Mouse (Mus musculus) forebrain, embryonic 11.5 days (tissue): ENCODE results near the gene Phyhipl. TPM values are rescaled to one million over a fixed set of nuclear protein-coding genes. Genes with fewer than 3 reads are reported as not detected.

ENCODE experiments used
- ATAC-seq: fragments of 200-750 bp; cut with Nextera tagmentation; replicated peaks from 2 replicates; pipeline ENCODE4 v1.8.0; 2017; ENCODE audit warnings: moderate TSS enrichment; ENCODE audit not compliant: low FRiP score
- DNase-seq: peaks from one replicate; pipeline ENCODE4 v3.0.0-alpha.2; 2017; ENCODE audit warnings: low spot score
- H3K27ac ChIP-seq: fragments of 300-500 bp; sonication (generic); 2 replicates; pipeline ENCODE4 v1.5.1; 2014; ENCODE audit warnings: low read depth, low read length
- H3K27me3 ChIP-seq: fragments of 300-500 bp; sonication (generic); 2 replicates; pipeline ENCODE4 v1.6.1; 2014; ENCODE audit warnings: mild to moderate bottlenecking, low read length, mixed read lengths; ENCODE audit not compliant: control insufficient read depth, insufficient read depth
- H3K36me3 ChIP-seq: fragments of 300-500 bp; sonication (generic); 2 replicates; pipeline ENCODE4 v1.6.1; 2014; ENCODE audit warnings: mild to moderate bottlenecking, low read length, moderate library complexity, mixed read lengths; ENCODE audit not compliant: control insufficient read depth, insufficient read depth
- H3K4me1 ChIP-seq: fragments of 300-500 bp; sonication (generic); replicated peaks from 2 replicates; pipeline ENCODE4 v1.6.1; 2014; ENCODE audit warnings: low read length, mixed read lengths; ENCODE audit not compliant: control insufficient read depth, insufficient read depth
- H3K4me2 ChIP-seq: fragments of 300-500 bp; sonication (generic); 2 replicates; pipeline ENCODE4 v1.6.1; 2014; ENCODE audit warnings: low read depth, mild to moderate bottlenecking, low read length, moderate library complexity, mixed read lengths; ENCODE audit not compliant: severe bottlenecking
- H3K4me3 ChIP-seq: fragments of 300-500 bp; sonication (generic); 2 replicates; pipeline ENCODE4 v1.5.1; 2014; ENCODE audit warnings: low read depth, low read length
- H3K9ac ChIP-seq: fragments of 300-500 bp; sonication (generic); 2 replicates; pipeline ENCODE4 v1.6.1; 2014; ENCODE audit warnings: low read length
- H3K9me3 ChIP-seq: fragments of 300-500 bp; sonication (generic); 2 replicates; pipeline ENCODE4 v1.6.1; 2016; ENCODE audit warnings: low read length, mixed read lengths; ENCODE audit not compliant: control insufficient read depth
- WGBS: fragments of 180-500 bp; shearing (Covaris S2); extraction: QIAGEN DNeasy Blood & Tissue Kit; methylation state at CpG from one replicate; pipeline ENCODE4 v1.1.7; 2014; 5-methylcytosine and 5-hydroxymethylcytosine counted together
- polyA plus RNA-seq: library from polyadenylated mRNA; unstranded; fragments of >200 nt; fragmentation: Nextera tagmentation; extraction: Ambion mirVana; gene quantifications from 2 replicates; pipeline ENCODE4 v1.2.1, GENCODE M21; 2014

Phyhipl gene
- polyA plus RNA-seq, 1 experiment from 2014 or later, result 34.5 TPM

- Histone ChIP-seq H3K36me3 (no peaks in the 10 kb centered on the region), H3K9me3 (no peaks in the 10 kb centered on the region), H3K27ac (no peak overlapping the region), H3K4me1 (no peaks in the 10 kb centered on the region), H3K4me2 (no peak overlapping the region), H3K4me3 (no peak overlapping the region), H3K27me3 (no peaks in the 10 kb centered on the region), H3K9ac (no peak overlapping the region)
- 96% methylated on average over 1 of the region's 1 CpGs for WGBS
- ATAC-seq (no peak), DNase-seq (no peak)
Measured at GRCm38 (mm10) chr10:70611633-70612032, 44.1 kb downstream of the Phyhipl start.

DNA sequence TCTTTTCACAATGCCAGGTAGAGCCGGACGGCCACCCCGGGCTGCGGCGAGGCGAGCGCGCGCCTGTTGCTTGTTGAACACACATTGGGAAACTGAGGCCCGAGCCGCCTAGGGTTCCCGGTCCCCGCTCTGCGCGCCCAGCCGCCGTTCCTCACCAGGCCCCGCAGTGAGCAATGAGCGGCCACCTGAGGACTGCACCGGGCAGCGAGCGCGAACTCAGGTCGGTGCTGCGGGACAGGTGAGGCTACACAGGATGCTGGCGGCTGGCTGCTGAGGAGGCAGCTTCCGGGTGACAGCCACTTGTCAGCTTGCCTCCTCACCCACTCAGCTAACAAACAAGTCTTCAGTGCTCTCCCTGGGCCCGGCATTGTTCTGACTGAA lies 55.9 kb downstream of the Phyhipl start:
- Histone ChIP-seq H3K9me3 (no peaks in the 10 kb centered on the region), H3K9ac (peak overlapping the region; percentile 75), H3K36me3 (no peaks in the 10 kb centered on the region), H3K4me3 (peak overlapping the region; percentile 68), H3K4me1 (0 out of 2 replicates have a peak, but pooled peaks cover 2% of the 10 kb centered on the region), H3K27me3 (no peaks in the 10 kb centered on the region), H3K4me2 (peak overlapping the region; percentile 87), H3K27ac (no peak overlapping the region)
- ATAC-seq (no peak), DNase-seq (no peak)
- under 1% methylated on average over 28 of the region's 28 CpGs for WGBS

DNA sequence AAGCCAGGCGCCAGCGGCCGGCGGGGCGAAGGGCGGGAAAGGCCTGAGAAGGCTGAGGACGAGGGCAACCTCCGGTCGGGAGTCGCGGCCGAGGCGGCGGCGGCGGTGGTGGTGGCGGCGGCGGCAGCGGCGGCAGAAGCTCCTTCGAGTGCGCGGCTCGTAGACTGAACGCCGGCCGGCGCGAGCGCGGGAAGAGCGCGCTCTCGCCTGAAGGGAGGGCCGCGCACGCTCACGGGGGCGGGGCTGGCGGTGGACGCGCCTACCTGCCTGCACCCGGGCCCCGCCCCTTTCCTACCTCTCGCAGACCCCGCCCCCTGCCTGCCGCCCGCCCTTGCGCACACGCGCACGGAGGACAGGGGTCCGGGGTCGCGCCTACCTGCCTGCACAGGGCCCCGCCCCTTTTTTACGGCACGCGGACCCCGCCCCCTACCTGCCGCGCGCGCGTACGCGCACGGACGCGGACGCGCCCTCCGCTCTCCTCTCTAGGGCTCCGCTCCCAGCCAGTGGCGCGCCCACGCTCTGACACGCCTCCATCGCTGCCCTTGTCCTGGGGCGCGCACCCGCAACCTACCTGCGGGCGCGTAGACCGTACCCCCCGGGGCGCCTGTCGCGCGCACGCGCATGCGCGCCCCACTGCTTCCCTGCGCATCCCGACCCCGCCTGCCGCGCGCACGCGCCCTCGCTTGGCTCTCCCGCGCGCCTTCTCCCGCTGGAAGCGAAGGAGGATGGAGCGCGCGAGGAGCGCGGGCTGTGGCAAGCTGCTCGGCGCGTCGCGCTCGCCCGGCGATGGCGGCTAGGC lies 56.4 kb downstream of the Phyhipl start:
- Histone ChIP-seq H3K4me1 (0 out of 2 replicates have a peak, but pooled peaks cover 2% of the 10 kb centered on the region), H3K36me3 (no peaks in the 10 kb centered on the region), H3K27me3 (no peaks in the 10 kb centered on the region), H3K9me3 (no peaks in the 10 kb centered on the region), H3K4me3 (peak overlapping the region; percentile 68), H3K9ac (peak overlapping the region; percentile 75), H3K4me2 (peak overlapping the region; percentile 87), H3K27ac (peak overlapping the region; percentile 51)
- peak; percentile 94 for DNase-seq
- ATAC-seq, result peak; percentile 88
- WGBS, result under 1% methylated on average over 109 of the region's 124 CpGs

DNA sequence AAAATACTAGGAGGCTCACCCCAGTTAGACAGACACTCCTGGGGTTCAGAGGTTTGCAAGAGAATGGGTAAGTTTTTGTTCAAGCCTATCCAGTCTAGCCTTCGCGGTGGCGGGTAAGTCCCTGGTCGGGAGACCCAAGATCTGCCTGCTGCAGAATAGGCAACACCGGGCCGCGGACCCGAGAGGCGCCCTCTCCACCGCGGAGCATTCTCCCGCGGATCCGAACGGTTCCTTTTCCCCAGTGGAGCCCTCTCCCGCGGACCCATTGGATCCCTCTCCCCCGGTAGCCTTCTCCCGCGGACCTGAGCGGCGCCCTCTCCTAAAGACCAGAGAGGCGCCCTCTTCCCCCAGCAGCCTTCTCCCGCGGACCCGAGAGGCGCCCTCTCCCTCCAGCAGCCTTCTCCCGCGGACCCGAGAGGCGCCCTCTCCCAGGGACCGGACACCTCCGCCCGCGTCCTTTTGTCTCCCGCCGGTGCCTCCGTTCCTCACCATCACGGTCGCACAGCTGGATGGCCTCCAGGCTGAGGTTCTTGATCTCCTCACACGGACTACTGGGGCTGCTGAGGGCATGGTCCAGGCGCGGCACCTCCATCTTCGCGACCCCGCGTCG lies 57.1 kb downstream of the Phyhipl start:
- Histone ChIP-seq H3K27me3 (no peaks in the 10 kb centered on the region), H3K4me2 (peak overlapping the region; percentile 87), H3K9me3 (no peaks in the 10 kb centered on the region), H3K9ac (peak overlapping the region; percentile 75), H3K4me1 (0 out of 2 replicates have a peak, but pooled peaks cover 2% of the 10 kb centered on the region), H3K27ac (peak overlapping the region; percentile 51), H3K36me3 (no peaks in the 10 kb centered on the region), H3K4me3 (peak overlapping the region; percentile 68)
- ATAC-seq (peak; percentile 78), DNase-seq (no peak)
- under 1% methylated on average over 48 of the region's 48 CpGs for whole genome bisulfite sequencing

- DNase-seq (peak; percentile 50), ATAC-seq (no peak)
- Histone ChIP-seq H3K4me1 (0 out of 2 replicates have a peak, but pooled peaks cover 2% of the 10 kb centered on the region), H3K27ac (no peak overlapping the region), H3K36me3 (no peaks in the 10 kb centered on the region), H3K27me3 (no peaks in the 10 kb centered on the region), H3K4me3 (peak overlapping the region; percentile 68), H3K4me2 (peak overlapping the region; percentile 87), H3K9me3 (no peaks in the 10 kb centered on the region), H3K9ac (peak overlapping the region; percentile 75)
- WGBS, result 17% methylated on average over 10 of the region's 10 CpGs
Measured at GRCm38 (mm10) chr10:70598081-70598515, 57.7 kb downstream of the Phyhipl start.

GRCm38 (mm10) chr10:70594007-70594406 lies 61.8 kb downstream of the Phyhipl start:
- no peak for ATAC-seq

GRCm38 (mm10) chr10:70586876-70587405 lies 68.8 kb downstream of the Phyhipl start:
- no peaks in the 10 kb centered on the region for H3K36me3 ChIP-seq
- H3K4me1 ChIP-seq, result no peaks in the 10 kb centered on the region
- no peak overlapping the region for H3K4me2 ChIP-seq
- H3K27ac ChIP-seq, result no peak overlapping the region
- no peak overlapping the region for H3K4me3 ChIP-seq
- no peaks in the 10 kb centered on the region for H3K9me3 ChIP-seq
- DNase-seq (no peak), ATAC-seq (no peak)
- H3K9ac ChIP-seq, result no peak overlapping the region
- H3K27me3 ChIP-seq, result no peaks in the 10 kb centered on the region
- 84% methylated on average over 3 of the region's 3 CpGs for WGBS

More at GRCm38 (mm10) chr10:70594007-70594406, 61.8 kb downstream of the Phyhipl start:
- DNase-seq, result no peak
- Histone ChIP-seq H3K36me3 (no peaks in the 10 kb centered on the region), H3K27me3 (no peaks in the 10 kb centered on the region), H3K4me2 (no peak overlapping the region), H3K27ac (no peak overlapping the region), H3K9ac (no peak overlapping the region), H3K9me3 (no peaks in the 10 kb centered on the region), H3K4me1 (0 out of 2 replicates have a peak, but pooled peaks cover 2% of the 10 kb centered on the region), H3K4me3 (no peak overlapping the region)
- 56% methylated on average over 1 of the region's 1 CpGs for WGBS

GRCm38 (mm10) chr10:70584171-70584570 lies 71.6 kb downstream of the Phyhipl start:
- Histone ChIP-seq H3K4me2 (no peak overlapping the region), H3K4me3 (no peak overlapping the region), H3K27me3 (no peaks in the 10 kb centered on the region), H3K9ac (no peak overlapping the region), H3K36me3 (no peaks in the 10 kb centered on the region), H3K4me1 (no peaks in the 10 kb centered on the region), H3K27ac (no peak overlapping the region), H3K9me3 (no peaks in the 10 kb centered on the region)
- DNase-seq (no peak), ATAC-seq (no peak)
- WGBS, result 88% methylated on average over 1 of the region's 1 CpGs
